Mouse (Mus musculus): Measurements from ENCODE around the gene Mfsd4a.

GRCm38 (mm10) chr1:131981378-131982013 is 86.4 kb downstream of the Mfsd4a start:
- TF ChIP-seq CTCF (IDR thresholded peaks at IDR 0.05; ENCODE audit: low read depth) (peak; percentile 90), EP300 (IDR thresholded peaks at IDR 0.05; ENCODE audit: low read depth) (no peak)

Data from heart, postnatal 0 days (tissue).